Mouse (Mus musculus) embryonic facial prominence, embryonic 11.5 days (tissue): Measurements from ENCODE around the gene Rgs7. TPM values are rescaled to one million over a fixed set of nuclear protein-coding genes. Genes with fewer than 3 reads are reported as not detected.

Experiments
- ATAC-seq: fragments of 200-750 bp; cut with Nextera tagmentation; replicated peaks from 2 replicates; pipeline ENCODE4 v1.8.0; 2017; ENCODE audit warnings: low read depth; ENCODE audit not compliant: insufficient number of reproducible peaks, low FRiP score, low TSS enrichment
- DNase-seq: peaks from one replicate; pipeline ENCODE4 v3.0.0-alpha.2; 2015; ENCODE audit warnings: low spot score
- H3K27ac ChIP-seq: fragments of 300-500 bp; sonication (generic); replicated peaks from 2 replicates; pipeline ENCODE4 v1.5.1; 2014; ENCODE audit warnings: mild to moderate bottlenecking, low read depth, low read length, control low read depth
- H3K27me3 ChIP-seq: fragments of 300-500 bp; sonication (generic); 2 replicates; pipeline ENCODE4 v1.6.1; 2014; ENCODE audit warnings: mild to moderate bottlenecking, low read length, moderate library complexity, mixed read lengths; ENCODE audit not compliant: control insufficient read depth, insufficient read depth
- H3K36me3 ChIP-seq: fragments of 300-500 bp; sonication (generic); replicated peaks from 2 replicates; pipeline ENCODE4 v1.6.1; 2014; ENCODE audit warnings: low read depth, mild to moderate bottlenecking, low read length, moderate library complexity, mixed read lengths; ENCODE audit not compliant: control insufficient read depth, insufficient read depth
- H3K4me1 ChIP-seq: fragments of 300-500 bp; sonication (generic); 2 replicates; pipeline ENCODE4 v1.6.1; 2014; ENCODE audit warnings: low read length, mixed read lengths; ENCODE audit not compliant: control insufficient read depth, insufficient read depth
- H3K4me2 ChIP-seq: fragments of 300-500 bp; sonication (generic); 2 replicates; pipeline ENCODE4 v1.6.1; 2014; ENCODE audit warnings: low read depth, mild to moderate bottlenecking, control low read depth, low read length, moderate library complexity
- H3K4me3 ChIP-seq: fragments of 300-500 bp; sonication (generic); 2 replicates; pipeline ENCODE4 v1.5.1; 2014; ENCODE audit warnings: low read depth, low read length, control low read depth
- H3K9ac ChIP-seq: fragments of 300-500 bp; sonication (generic); replicated peaks from 2 replicates; pipeline ENCODE4 v1.6.1; 2014; ENCODE audit warnings: mild to moderate bottlenecking, control low read depth, low read length
- H3K9me3 ChIP-seq: fragments of 300-500 bp; sonication (generic); replicated peaks from 2 replicates; pipeline ENCODE4 v1.6.1; 2016; ENCODE audit warnings: mild to moderate bottlenecking, low read length, inconsistent platforms, mixed read lengths; ENCODE audit not compliant: control insufficient read depth
- WGBS: fragments of 180-500 bp; shearing (Covaris S2); extraction: QIAGEN DNeasy Blood & Tissue Kit; methylation state at CpG from one replicate; pipeline ENCODE4 v1.1.7; 2014; 5-methylcytosine and 5-hydroxymethylcytosine counted together
- polyA plus RNA-seq: library from polyadenylated mRNA; unstranded; fragments of >200 nt; fragmentation: Nextera tagmentation; extraction: Ambion mirVana; gene quantifications from 2 replicates; pipeline ENCODE4 v1.2.1, GENCODE M21; 2014

Gene Rgs7
- polyA plus RNA-seq, 1 experiment from 2014 or later = 2.8 TPM

GRCm38 (mm10) chr1:175185211-175185610, 307.1 kb downstream of the Rgs7 start:
- Histone ChIP-seq H3K9me3 (no peaks in the 10 kb centered on the region), H3K4me2 (no peak overlapping the region), H3K36me3 (no peaks in the 10 kb centered on the region), H3K4me1 (no peaks in the 10 kb centered on the region), H3K27me3 (no peaks in the 10 kb centered on the region), H3K4me3 (no peak overlapping the region), H3K9ac (no peak overlapping the region), H3K27ac (no peak overlapping the region)
- DNase-seq (no peak), ATAC-seq (no peak)
- 85% methylated on average over 2 of the region's 2 CpGs for WGBS

GRCm38 (mm10) chr1:175184736-175185135, 307.6 kb downstream of the Rgs7 start:
- H3K36me3 ChIP-seq = no peaks in the 10 kb centered on the region
- H3K9ac ChIP-seq = no peak overlapping the region
- no peak for ATAC-seq
- H3K4me1 ChIP-seq = no peaks in the 10 kb centered on the region
- no peaks in the 10 kb centered on the region for H3K9me3 ChIP-seq
- no peak overlapping the region for H3K4me3 ChIP-seq
- no peak for DNase-seq
- 72% methylated on average over 3 of the region's 3 CpGs for WGBS
- H3K27me3 ChIP-seq = no peaks in the 10 kb centered on the region
- no peak overlapping the region for H3K4me2 ChIP-seq
- H3K27ac ChIP-seq = no peak overlapping the region

GRCm38 (mm10) chr1:175178733-175179132, 313.6 kb downstream of the Rgs7 start:
- H3K27ac ChIP-seq = no peak overlapping the region
- 88% methylated on average over 1 of the region's 1 CpGs for WGBS
- ATAC-seq (no peak), DNase-seq (no peak)
- no peaks in the 10 kb centered on the region for H3K36me3 ChIP-seq
- H3K4me1 ChIP-seq = no peaks in the 10 kb centered on the region
- no peak overlapping the region for H3K4me3 ChIP-seq
- no peaks in the 10 kb centered on the region for H3K27me3 ChIP-seq
- H3K9me3 ChIP-seq = no peaks in the 10 kb centered on the region
- H3K4me2 ChIP-seq = no peak overlapping the region
- no peak overlapping the region for H3K9ac ChIP-seq

- ATAC-seq = no peak
These were observed 317.2 kb downstream of the Rgs7 start for GRCm38 (mm10) chr1:175174918-175175675.

GRCm38 (mm10) chr1:175155469-175155868, 336.8 kb downstream of the Rgs7 start:
- WGBS = 77% methylated on average over 1 of the region's 1 CpGs
- Histone ChIP-seq H3K36me3 (no peaks in the 10 kb centered on the region), H3K27me3 (no peaks in the 10 kb centered on the region), H3K9ac (no peak overlapping the region), H3K4me3 (no peak overlapping the region), H3K4me1 (no peaks in the 10 kb centered on the region), H3K9me3 (no peaks in the 10 kb centered on the region), H3K4me2 (no peak overlapping the region), H3K27ac (no peak overlapping the region)
- ATAC-seq (no peak), DNase-seq (no peak)

More at GRCm38 (mm10) chr1:175174918-175175675, 317.2 kb downstream of the Rgs7 start:
- Histone ChIP-seq H3K4me3 (no peak overlapping the region), H3K9ac (no peak overlapping the region), H3K27ac (no peak overlapping the region), H3K4me2 (no peak overlapping the region), H3K27me3 (no peaks in the 10 kb centered on the region), H3K36me3 (no peaks in the 10 kb centered on the region), H3K4me1 (no peaks in the 10 kb centered on the region), H3K9me3 (no peaks in the 10 kb centered on the region)
- no peak for DNase-seq
- 73% methylated on average over 5 of the region's 5 CpGs for WGBS

- H3K36me3 ChIP-seq = no peaks in the 10 kb centered on the region
- no peak overlapping the region for H3K4me2 ChIP-seq
- no peak for ATAC-seq
- no peak overlapping the region for H3K4me3 ChIP-seq
- H3K27me3 ChIP-seq = no peaks in the 10 kb centered on the region
- DNase-seq = no peak
- WGBS = 81% methylated on average over 4 of the region's 4 CpGs
- no peak overlapping the region for H3K27ac ChIP-seq
- no peaks in the 10 kb centered on the region for H3K4me1 ChIP-seq
- no peaks in the 10 kb centered on the region for H3K9me3 ChIP-seq
- H3K9ac ChIP-seq = no peak overlapping the region
These were observed 349.2 kb downstream of the Rgs7 start for GRCm38 (mm10) chr1:175143051-175143450.

GRCm38 (mm10) chr1:175128525-175128924, 363.8 kb downstream of the Rgs7 start:
- Histone ChIP-seq H3K9me3 (no peaks in the 10 kb centered on the region), H3K36me3 (no peaks in the 10 kb centered on the region), H3K4me1 (no peaks in the 10 kb centered on the region), H3K27ac (no peak overlapping the region), H3K27me3 (no peaks in the 10 kb centered on the region), H3K4me3 (no peak overlapping the region), H3K4me2 (no peak overlapping the region), H3K9ac (no peak overlapping the region)
- WGBS = 70% methylated on average over 2 of the region's 2 CpGs
- no peak for ATAC-seq
- DNase-seq = no peak

- no peaks in the 10 kb centered on the region for H3K36me3 ChIP-seq
- no peak for DNase-seq
- no peaks in the 10 kb centered on the region for H3K4me1 ChIP-seq
- H3K4me3 ChIP-seq = no peak overlapping the region
- no peaks in the 10 kb centered on the region for H3K27me3 ChIP-seq
- H3K9ac ChIP-seq = no peak overlapping the region
- WGBS = 94% methylated on average over 3 of the region's 3 CpGs
- no peak for ATAC-seq
- no peaks in the 10 kb centered on the region for H3K9me3 ChIP-seq
- H3K4me2 ChIP-seq = no peak overlapping the region
- no peak overlapping the region for H3K27ac ChIP-seq
These were observed 367.9 kb downstream of the Rgs7 start for GRCm38 (mm10) chr1:175124416-175124815.
